Comparison of ENCODE assay signal across 25 mouse cellular contexts in genomic region chr11:17003757-17004156, GRCm38 (mm10). TPM values are rescaled to one million over a fixed set of nuclear protein-coding genes. Genes with fewer than 3 reads are reported as not detected.
A peak's percentile ranks its signal among the peaks of the same experiment; 100 is the strongest.
DNase-seq lines count a peak whose midpoint lies in the region; ATAC-seq and TF ChIP-seq lines count a peak whose summit lies in the region.
"Had no signal": no experiment of that assay in that cellular context is flagged by ENCODE, and none has a peak within 500 bp of the region (broad histone marks: within the 10 kb centered on the region; RNA-seq: fewer than 3 reads in every experiment).

No protein-coding gene starts in this region.

- H3K4me2 ChIP-seq in liver, embryonic 12.5 days, result no peak overlapping the region
- no peak overlapping the region for H3K4me2 ChIP-seq in liver, postnatal 0 days (ENCODE audit: low read depth, low read length)
- peak overlapping the region; percentile 84 for H3K4me2 ChIP-seq in CH12.LX (ENCODE audit: insufficient read depth, low read depth, poor library complexity, severe bottlenecking)
- H3K4me2 ChIP-seq: embryonic facial prominence, embryonic 12.5 days; forebrain, embryonic 12.5 days had no signal

- H3K36me3 ChIP-seq in liver, embryonic 12.5 days, result no peaks in the 10 kb centered on the region
- no peaks in the 10 kb centered on the region for H3K36me3 ChIP-seq in liver, postnatal 0 days (replicated peaks; ENCODE audit: insufficient read depth, low read length)
- peaks cover 10 to 24% of the 10 kb centered on the region in 2 experiments for H3K36me3 ChIP-seq in CH12.LX (replicated peaks in 1 of 2; ENCODE audit: control insufficient read depth in 1 of 2, insufficient read depth in 1 of 2, low read length in 1 of 2)
- H3K36me3 ChIP-seq in G1E (replicated peaks), result peaks cover 14% of the 10 kb centered on the region
- H3K36me3 ChIP-seq: embryonic facial prominence, embryonic 10.5 days; embryonic facial prominence, embryonic 12.5 days; forebrain, embryonic 10.5 days; forebrain, embryonic 12.5 days had no signal

- no peak overlapping the region for H3K9ac ChIP-seq in liver, embryonic 12.5 days
- H3K9ac ChIP-seq in liver, postnatal 0 days (replicated peaks), result no peak overlapping the region
- H3K9ac ChIP-seq in CH12.LX (ENCODE audit: insufficient read depth, low read depth), result peak overlapping the region; percentile 100
- H3K9ac ChIP-seq: embryonic facial prominence, embryonic 12.5 days; forebrain, embryonic 12.5 days had no signal

- peaks cover 86% of the 10 kb centered on the region for H3K79me2 ChIP-seq in CH12.LX (replicated peaks; ENCODE audit: control insufficient read depth, extremely low read depth, insufficient read depth, poor library complexity, severe bottlenecking)

- 24% methylated on average over 3 of the region's 3 CpGs for WGBS in liver, embryonic 12.5 days (ENCODE audit: insufficient replicate concordance)
- WGBS in liver, postnatal 0 days (ENCODE audit: insufficient replicate concordance), result 53% methylated on average over 3 of the region's 3 CpGs

- H3K4me1 ChIP-seq in liver, embryonic 12.5 days, result peaks cover 41% of the 10 kb centered on the region
- peaks cover 8% of the 10 kb centered on the region for H3K4me1 ChIP-seq in liver, postnatal 0 days (ENCODE audit: insufficient read depth)
- peaks cover 5 to 62% of the 10 kb centered on the region in 2 experiments for H3K4me1 ChIP-seq in CH12.LX (ENCODE audit: control insufficient read depth in 1 of 2, insufficient read depth in 2 of 2)
- peaks cover 73% of the 10 kb centered on the region for H3K4me1 ChIP-seq in G1E (ENCODE audit: insufficient read depth, low read depth, low read length)
- peaks cover 33% of the 10 kb centered on the region for H3K4me1 ChIP-seq in bone marrow macrophage, adult 2 months (ENCODE audit: control insufficient read depth, insufficient read depth, low read length)
- H3K4me1 ChIP-seq: embryonic facial prominence, embryonic 10.5 days; embryonic facial prominence, embryonic 12.5 days; forebrain, embryonic 10.5 days; forebrain, embryonic 12.5 days had no signal

- dilution Hi-C loops in CH12.LX (cut with MboI; ENCODE audit: extremely low pct_ligation_motif_present, extremely low pct_unique_long_range_greater_than_20kb, low sequenced_read_pairs), result no loop called here

- no peaks in the 10 kb centered on the region for H3K9me3 ChIP-seq in liver, embryonic 12.5 days (replicated peaks)
- no peaks in the 10 kb centered on the region for H3K9me3 ChIP-seq in liver, postnatal 0 days (ENCODE audit: low read length)
- no peaks in the 10 kb centered on the region for H3K9me3 ChIP-seq in CH12.LX (replicated peaks; ENCODE audit: low read length)
- H3K9me3 ChIP-seq in G1E (replicated peaks), result no peaks in the 10 kb centered on the region
- H3K9me3 ChIP-seq: embryonic facial prominence, embryonic 10.5 days; embryonic facial prominence, embryonic 12.5 days; forebrain, embryonic 10.5 days; forebrain, embryonic 12.5 days had no signal

- DNase-seq in liver, postnatal 0 days, result no peak
- DNase-seq in CH12.LX (ENCODE audit: extremely low read depth), result no peak
- DNase-seq in G1E (ENCODE audit: low spot score), result no peak
- no peak for DNase-seq in gastrocnemius, adult 18-20 months (ENCODE audit: low spot score)
- no peak for DNase-seq in thymus, adult 18-20 months
- DNase-seq in embryo, embryonic 11 days, result no peak
- DNase-seq: adrenal gland, adult 8-10 months; adrenal gland, postnatal 14 days; adrenal gland, postnatal 36 days; cerebellum, adult 11 months; cerebellum, adult 18-20 months; cerebellum, adult 8-10 months; cerebellum, adult 9-11 months; cerebellum, postnatal 14 days; cerebellum, postnatal 36 days had no signal

- no peak for ATAC-seq in liver, embryonic 12.5 days
- no peak for ATAC-seq in liver, postnatal 0 days
- ATAC-seq in G1E (ENCODE audit: extremely low read depth, insufficient number of reproducible peaks, low FRiP score, poor library complexity, severe bottlenecking), result no peak
- ATAC-seq: activated CD4-positive, CD25-positive, alpha-beta regulatory T cell, adult 4 months; forebrain, embryonic 14.5 days; forebrain, embryonic 16.5 days; Patski had no signal

- in situ Hi-C loops in CH12.LX (cut with MboI; ENCODE audit: low pct_ligation_motif_present, low pct_unique_long_range_greater_than_20kb, low sequenced_read_pairs), result loop anchor here (5.0 kb wide), 1 partner anchor 36 kb away; no protein-coding TSS in a partner anchor

- no peak for TF ChIP-seq POLR2A in CH12.LX (IDR thresholded peaks at IDR 0.05; ENCODE audit: low read depth, low read length)
- TF ChIP-seq POLR2A in bone marrow macrophage, adult 2 months (IDR thresholded peaks at IDR 0.05; ENCODE audit: borderline replicate concordance, low read depth, low read length), result no peak

- 0 out of 2 replicates have a peak overlapping the region, but pooled peaks have one; percentile 70 for H3K27ac ChIP-seq in liver, embryonic 12.5 days
- H3K27ac ChIP-seq in liver, postnatal 0 days (ENCODE audit: low read depth), result no peak overlapping the region
- H3K27ac ChIP-seq in CH12.LX (ENCODE audit: insufficient read depth, low read depth), result peak overlapping the region; percentile 92
- peak overlapping the region; percentile 99 for H3K27ac ChIP-seq in bone marrow macrophage, adult 2 months (ENCODE audit: insufficient read depth, low read depth, low read length)
- H3K27ac ChIP-seq: embryonic facial prominence, embryonic 10.5 days; embryonic facial prominence, embryonic 12.5 days; forebrain, embryonic 10.5 days; forebrain, embryonic 12.5 days had no signal

- H3K4me3 ChIP-seq in liver, embryonic 12.5 days, result no peak overlapping the region
- H3K4me3 ChIP-seq in liver, postnatal 0 days (ENCODE audit: low read depth, low read length), result no peak overlapping the region
- H3K4me3 ChIP-seq in CH12.LX (replicated peaks in 1 of 3; ENCODE audit: low read depth in 2 of 3, low read length in 2 of 3, poor library complexity in 1 of 3), result peak overlapping the region; percentile 51 to 60 (median 56)
- H3K4me3 ChIP-seq in G1E (ENCODE audit: low read depth, low read length), result peak overlapping the region; percentile 52; the same call in 1 of the 2 replicates
- H3K4me3 ChIP-seq in bone marrow macrophage, adult 2 months (ENCODE audit: insufficient read depth, low read length), result peak overlapping the region; percentile 10
- H3K4me3 ChIP-seq: embryonic facial prominence, embryonic 10.5 days; embryonic facial prominence, embryonic 12.5 days; forebrain, embryonic 10.5 days; forebrain, embryonic 12.5 days had no signal

- no peaks in the 10 kb centered on the region for H3K27me3 ChIP-seq in liver, embryonic 12.5 days (replicated peaks)
- H3K27me3 ChIP-seq in liver, postnatal 0 days (ENCODE audit: insufficient read depth, low read length), result no peaks in the 10 kb centered on the region
- H3K27me3 ChIP-seq in CH12.LX (replicated peaks) (no peaks in the 10 kb centered on the region), G1E (ENCODE audit: insufficient read depth, low read length) (no peaks in the 10 kb centered on the region)
- H3K27me3 ChIP-seq: embryonic facial prominence, embryonic 12.5 days; forebrain, embryonic 12.5 days had no signal

- no peak for TF ChIP-seq RAD21 in CH12.LX (IDR thresholded peaks at IDR 0.05; ENCODE audit: low read depth, low read length)

- no peak for TF ChIP-seq CTCF in liver, postnatal 0 days (IDR thresholded peaks at IDR 0.05; ENCODE audit: low read depth)
- TF ChIP-seq CTCF in CH12.LX (conservative IDR thresholded peaks at IDR 0.05 in 1 of 2, IDR thresholded peaks at IDR 0.05 in 1 of 2; ENCODE audit: low read depth in 2 of 2, low read length in 2 of 2) (no peak), G1E (IDR thresholded peaks at IDR 0.05; ENCODE audit: low read depth, low read length) (no peak)
- TF ChIP-seq CTCF in bone marrow macrophage, adult 2 months (IDR thresholded peaks at IDR 0.05; ENCODE audit: low read depth, low read length), result no peak

- no peak for TF ChIP-seq EP300 in liver, postnatal 0 days (IDR thresholded peaks at IDR 0.05; ENCODE audit: low read depth)
- TF ChIP-seq EP300 in CH12.LX (IDR thresholded peaks at IDR 0.05; ENCODE audit: low read length), result no peak

TF ChIP-seq in CH12.LX, 34 proteins besides CTCF, POLR2A, EP300 and RAD21 (continues in another document):
- TF ChIP-seq E2F4 (IDR thresholded peaks at IDR 0.05; ENCODE audit: insufficient replicate concordance, low read depth, low read length), result no peak
- TF ChIP-seq UBTF (IDR thresholded peaks at IDR 0.05; ENCODE audit: low read depth, low read length), result no peak

RNA-seq across cellular contexts. Expression of gene Cnrip1, which starts 47.6 kb away (rescaled TPM):
- 5.7 and 6.6 TPM in 2 replicates for polyA plus RNA-seq in liver, embryonic 12.5 days (2016; fragmentation: Nextera tagmentation; extraction: Ambion mirVana)
- polyA plus RNA-seq in liver, postnatal 0 days (2015; fragmentation: Nextera tagmentation; extraction: Ambion mirVana), result 3.7 TPM in 2 replicates
- not detected in 2 replicates for total RNA-seq in CH12.LX (2012; rRNA removed)
- total RNA-seq in CH12.LX (2014; rRNA removed), result not detected in 2 replicates
- not detected in 2 replicates for polyA plus RNA-seq in CH12.LX (2012; ENCODE audit: insufficient read length, low read depth)
- not detected in 2 replicates for total RNA-seq in G1E (2014; fragmentation: Nextera tagmentation)
- 0.06 and 0.27 TPM in 2 replicates for total RNA-seq in G1E (2017)
- not detected in 2 replicates for polyA plus RNA-seq in G1E (2012)
- polyA plus RNA-seq in bone marrow macrophage, adult 2 months (2012; ENCODE audit: insufficient read depth, insufficient read length, missing spikeins), result 13.6 and 14.3 TPM in 2 replicates
- 1 to 10 TPM; 2.6 to 2.8 TPM for total RNA-seq in gastrocnemius, adult 18-20 months (2021)

RNA-seq across cellular contexts. Expression of gene Plek, which starts 48.4 kb away (rescaled TPM):
- polyA plus RNA-seq in liver, embryonic 12.5 days (2016; fragmentation: Nextera tagmentation; extraction: Ambion mirVana), result 42.4 and 47.2 TPM in 2 replicates
- 19.8 and 22.5 TPM in 2 replicates for polyA plus RNA-seq in liver, postnatal 0 days (2015; fragmentation: Nextera tagmentation; extraction: Ambion mirVana)
- total RNA-seq in CH12.LX (2012; rRNA removed), result 137 and 166 TPM in 2 replicates
- 354 and 376 TPM in 2 replicates for total RNA-seq in CH12.LX (2014; rRNA removed)
- polyA plus RNA-seq in CH12.LX (2012; ENCODE audit: insufficient read length, low read depth), result 223 and 229 TPM in 2 replicates
- 114 and 120 TPM in 2 replicates for total RNA-seq in G1E (2014; fragmentation: Nextera tagmentation)
- 312 and 315 TPM in 2 replicates for total RNA-seq in G1E (2017)
- polyA plus RNA-seq in G1E (2012), result 1.8 and 2.9 TPM in 2 replicates
- polyA plus RNA-seq in bone marrow macrophage, adult 2 months (2012; ENCODE audit: insufficient read depth, insufficient read length, missing spikeins), result 85.9 and 86.2 TPM in 2 replicates
- total RNA-seq in gastrocnemius, adult 18-20 months (2021), result 1 to 10 TPM in 1 of 2 experiments, under 1 TPM in 1; 0.64 to 1.4 TPM
- polyA plus RNA-seq: Patski had no signal

RNA-seq across cellular contexts. Expression of gene Fbxo48, which starts 52.6 kb away (rescaled TPM):
- polyA plus RNA-seq in liver, embryonic 12.5 days (2016; fragmentation: Nextera tagmentation; extraction: Ambion mirVana), result 2.5 and 3.2 TPM in 2 replicates
- 0.75 TPM in 2 replicates for polyA plus RNA-seq in liver, postnatal 0 days (2015; fragmentation: Nextera tagmentation; extraction: Ambion mirVana)
- total RNA-seq in CH12.LX (2012; rRNA removed), result 5.8 and 7.0 TPM in 2 replicates
- 6.5 and 9.0 TPM in 2 replicates for total RNA-seq in CH12.LX (2014; rRNA removed)
- 10.3 and 11.1 TPM in 2 replicates for polyA plus RNA-seq in CH12.LX (2012; ENCODE audit: insufficient read length, low read depth)
- 34.1 and 48.9 TPM in 2 replicates for total RNA-seq in G1E (2014; fragmentation: Nextera tagmentation)
- total RNA-seq in G1E (2017), result 16.0 and 18.7 TPM in 2 replicates
- polyA plus RNA-seq in G1E (2012), result 0.76 and 1.3 TPM in 2 replicates
- 3.3 and 4.0 TPM in 2 replicates for polyA plus RNA-seq in bone marrow macrophage, adult 2 months (2012; ENCODE audit: insufficient read depth, insufficient read length, missing spikeins)
- under 1 TPM; 0.09 to 0.39 TPM for total RNA-seq in gastrocnemius, adult 18-20 months (2021)

Comparison
In these comparisons a context has a peak if more than half of its experiments do, and no peak if none do; other contexts are left out.
1. H3K4me3 ChIP-seq: peak in CH12.LX (3 of 3), G1E (single experiment) and bone marrow macrophage, adult 2 months (single experiment); none in liver, embryonic 12.5 days (single experiment) and liver, postnatal 0 days (single experiment).